Mouse (Mus musculus) liver, embryonic 11.5 days (tissue): ENCODE measurements around the gene Erlin1. TPM values are rescaled to one million over a fixed set of nuclear protein-coding genes. Genes with fewer than 3 reads are reported as not detected.

Experiments used
- ATAC-seq: fragments of 200-750 bp; cut with Nextera tagmentation; replicated peaks from 2 replicates; pipeline ENCODE4 v1.8.0; 2017; ENCODE audit warnings: moderate number of reproducible peaks, mild to moderate bottlenecking, moderate TSS enrichment, moderate library complexity; ENCODE audit not compliant: low FRiP score
- DNase-seq: peaks from one replicate; pipeline ENCODE4 v3.0.0-alpha.2; 2017; ENCODE audit warnings: low spot score
- H3K27ac ChIP-seq: fragments of 300-500 bp; sonication (generic); 2 replicates; pipeline ENCODE4 v1.5.1; 2014; ENCODE audit warnings: mild to moderate bottlenecking, low read depth, low read length, control low read depth
- H3K27me3 ChIP-seq: fragments of 300-500 bp; sonication (generic); replicated peaks from 2 replicates; pipeline ENCODE4 v1.6.1; 2014; ENCODE audit warnings: low read length, mixed read lengths; ENCODE audit not compliant: control insufficient read depth, insufficient read depth
- H3K36me3 ChIP-seq: fragments of 300-500 bp; sonication (generic); 2 replicates; pipeline ENCODE4 v1.6.1; 2014; ENCODE audit warnings: mild to moderate bottlenecking, low read length, moderate library complexity, mixed read lengths; ENCODE audit not compliant: control insufficient read depth, insufficient read depth
- H3K4me1 ChIP-seq: fragments of 300-500 bp; sonication (generic); replicated peaks from 2 replicates; pipeline ENCODE4 v1.6.1; 2014; ENCODE audit warnings: low read length, mixed read lengths; ENCODE audit not compliant: control insufficient read depth, insufficient read depth
- H3K4me2 ChIP-seq: fragments of 300-500 bp; sonication (generic); 2 replicates; pipeline ENCODE4 v1.6.1; 2014; ENCODE audit warnings: mild to moderate bottlenecking, control low read depth, moderate library complexity
- H3K4me3 ChIP-seq: fragments of 300-500 bp; sonication (generic); 2 replicates; pipeline ENCODE4 v1.5.1; 2014; ENCODE audit warnings: low read depth, low read length, control low read depth
- H3K9ac ChIP-seq: fragments of 300-500 bp; sonication (generic); 2 replicates; pipeline ENCODE4 v1.6.1; 2014; ENCODE audit warnings: low read depth, low read length, control low read depth
- H3K9me3 ChIP-seq: fragments of 300-500 bp; sonication (generic); 2 replicates; pipeline ENCODE4 v1.6.1; 2016; ENCODE audit warnings: low read length, inconsistent platforms, mixed read lengths; ENCODE audit not compliant: control insufficient read depth
- WGBS: fragments of 180-500 bp; shearing (Covaris S2); extraction: QIAGEN DNeasy Blood & Tissue Kit; methylation state at CpG from one replicate; pipeline ENCODE4 v1.1.7; 2014; 5-methylcytosine and 5-hydroxymethylcytosine counted together
- polyA plus RNA-seq: library from polyadenylated mRNA; unstranded; fragments of >200 nt; fragmentation: Nextera tagmentation; extraction: Ambion mirVana; gene quantifications from 2 replicates; pipeline ENCODE4 v1.2.1, GENCODE M21; 2014

Gene Erlin1
- polyA plus RNA-seq, 1 experiment from 2014 or later = 22.4 TPM

DNA sequence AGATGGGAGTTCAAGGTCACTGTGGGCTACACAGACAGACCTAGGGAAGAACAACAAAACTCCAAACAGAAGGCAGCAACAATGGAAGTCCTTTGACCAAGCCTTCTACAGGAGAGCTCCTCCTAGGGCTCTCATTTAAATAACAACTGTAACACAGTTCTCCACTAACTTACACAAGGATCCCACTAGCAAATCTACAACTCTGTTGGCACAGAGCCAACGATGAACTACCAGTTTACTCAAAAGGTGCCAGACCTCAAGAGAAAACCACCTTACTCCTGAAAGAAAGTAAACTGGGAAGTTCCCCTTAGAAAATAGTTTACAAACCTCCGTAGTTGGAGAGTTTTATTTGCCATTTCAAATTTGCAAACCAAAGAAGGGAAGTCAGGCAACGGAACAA lies 20.3 kb downstream of the Erlin1 start:
- 73% methylated on average over 3 of the region's 3 CpGs for WGBS
- Histone ChIP-seq H3K9ac (no peak overlapping the region), H3K27me3 (no peaks in the 10 kb centered on the region), H3K27ac (no peak overlapping the region), H3K36me3 (peaks cover 6% of the 10 kb centered on the region; the same call in 1 of the 2 replicates), H3K4me3 (no peak overlapping the region), H3K9me3 (no peaks in the 10 kb centered on the region), H3K4me1 (no peaks in the 10 kb centered on the region), H3K4me2 (no peak overlapping the region)
- DNase-seq (no peak), ATAC-seq (no peak)

DNA sequence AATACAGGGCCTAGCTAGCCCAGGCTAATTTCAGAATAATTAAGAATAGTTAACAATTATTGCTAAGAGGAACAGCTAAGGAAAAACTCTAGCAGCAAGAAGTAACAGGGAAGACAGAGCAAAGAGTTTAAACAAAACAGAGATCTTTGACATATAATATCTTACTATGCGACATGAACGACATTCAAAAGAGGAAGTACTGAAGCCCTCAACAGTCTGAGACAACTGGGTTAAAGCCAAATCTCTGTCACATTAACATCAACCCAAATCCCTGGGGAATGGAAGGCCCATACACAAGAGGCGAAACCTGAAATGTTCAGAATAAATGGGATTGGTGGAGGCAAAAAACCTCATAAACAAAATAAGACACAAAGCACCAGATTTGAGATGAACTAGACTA lies 23.7 kb downstream of the Erlin1 start:
- H3K27ac ChIP-seq = no peak overlapping the region
- no peak overlapping the region for H3K4me2 ChIP-seq
- peaks cover 3% of the 10 kb centered on the region; the same call in 1 of the 2 replicates for H3K36me3 ChIP-seq
- H3K27me3 ChIP-seq = no peaks in the 10 kb centered on the region
- no peak for ATAC-seq
- 76% methylated on average over 3 of the region's 3 CpGs for WGBS
- H3K9me3 ChIP-seq = no peaks in the 10 kb centered on the region
- DNase-seq = no peak
- no peaks in the 10 kb centered on the region for H3K4me1 ChIP-seq
- H3K9ac ChIP-seq = no peak overlapping the region
- no peak overlapping the region for H3K4me3 ChIP-seq

DNA sequence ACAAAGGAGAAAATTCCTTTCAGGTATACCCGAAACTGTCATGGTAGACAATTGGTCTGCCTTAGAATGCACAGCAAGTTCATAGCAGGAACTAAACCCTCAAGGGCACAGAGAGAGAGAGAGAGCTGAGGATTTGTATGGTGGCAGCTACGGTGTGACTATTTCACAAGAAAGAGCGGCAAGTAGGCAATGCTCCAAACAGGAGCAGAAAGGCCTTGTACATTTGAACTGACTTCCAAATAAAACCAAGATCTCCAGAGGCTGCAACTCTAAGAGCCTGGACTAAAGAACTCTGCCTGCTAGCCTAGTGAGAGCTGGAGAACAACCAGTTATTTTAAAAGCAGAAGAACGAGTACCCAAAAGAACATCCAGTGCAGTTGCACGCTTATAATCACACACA lies 27.5 kb downstream of the Erlin1 start:
- H3K27me3 ChIP-seq = no peaks in the 10 kb centered on the region
- DNase-seq (no peak), ATAC-seq (no peak)
- WGBS = 85% methylated on average over 5 of the region's 5 CpGs
- peaks cover 7% of the 10 kb centered on the region for H3K36me3 ChIP-seq
- no peak overlapping the region for H3K4me3 ChIP-seq
- H3K9me3 ChIP-seq = no peaks in the 10 kb centered on the region
- no peak overlapping the region for H3K4me2 ChIP-seq
- H3K27ac ChIP-seq = no peak overlapping the region
- H3K9ac ChIP-seq = no peak overlapping the region
- no peaks in the 10 kb centered on the region for H3K4me1 ChIP-seq

DNA sequence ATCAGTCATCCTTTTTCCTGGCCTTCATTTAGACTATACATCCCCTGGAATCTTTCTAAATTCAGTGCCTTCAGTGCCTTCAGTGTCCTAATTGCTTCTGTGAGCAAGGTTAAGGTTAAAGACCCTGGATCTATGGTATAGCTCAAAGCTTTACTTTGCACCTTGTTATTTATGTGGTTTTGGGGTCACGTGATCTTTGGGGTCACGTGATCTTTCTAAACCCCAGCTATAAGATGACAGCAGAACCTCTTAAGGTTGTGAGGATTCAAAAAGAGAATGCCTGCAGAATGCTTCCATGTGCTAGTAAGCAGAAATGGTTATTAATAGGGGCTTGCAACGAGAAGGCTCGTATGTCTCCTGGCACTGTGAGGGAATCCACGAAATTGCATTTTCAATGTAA lies 36.2 kb downstream of the Erlin1 start:
- Histone ChIP-seq H3K4me3 (no peak overlapping the region), H3K27ac (no peak overlapping the region), H3K27me3 (no peaks in the 10 kb centered on the region), H3K9me3 (no peaks in the 10 kb centered on the region), H3K9ac (no peak overlapping the region), H3K4me1 (no peaks in the 10 kb centered on the region), H3K36me3 (peaks cover 2% of the 10 kb centered on the region; the same call in 1 of the 2 replicates), H3K4me2 (no peak overlapping the region)
- 92% methylated on average over 5 of the region's 5 CpGs for WGBS
- ATAC-seq = no peak
- no peak for DNase-seq

DNA sequence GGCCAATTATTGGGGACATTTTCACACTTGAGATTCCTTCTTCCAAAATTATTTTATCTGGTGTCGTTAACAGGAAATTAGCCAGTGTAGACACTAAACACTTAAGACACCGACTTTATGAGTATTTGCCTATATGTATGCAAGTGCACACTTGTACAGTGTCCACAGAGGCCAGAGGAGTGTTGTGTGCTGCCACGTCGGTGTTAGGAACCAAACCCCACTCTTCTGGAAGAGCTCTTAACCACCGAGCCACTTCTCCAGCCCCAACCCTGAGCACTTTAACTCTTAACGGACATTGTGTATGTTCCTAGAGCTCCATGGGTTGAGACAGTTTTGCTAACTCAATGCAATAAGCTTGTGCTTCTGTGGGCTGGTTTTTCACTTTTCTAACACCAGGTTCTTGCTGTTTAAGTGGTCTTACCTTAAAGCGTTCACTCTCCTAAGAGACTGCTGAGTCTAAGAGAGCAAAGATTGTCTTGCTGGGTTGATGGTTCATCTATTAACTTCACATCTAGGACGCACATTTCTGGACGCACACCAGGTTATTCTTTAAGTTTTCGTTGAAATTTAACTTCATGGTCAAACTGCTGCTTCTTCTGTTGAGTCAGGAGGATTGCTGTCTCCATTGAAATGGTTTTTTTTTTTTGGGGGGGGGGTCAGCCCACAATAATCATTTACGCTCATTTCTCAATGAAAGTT lies 37.4 kb downstream of the Erlin1 start:
- no peak for ATAC-seq
- Histone ChIP-seq H3K27me3 (no peaks in the 10 kb centered on the region), H3K9ac (no peak overlapping the region), H3K9me3 (no peaks in the 10 kb centered on the region), H3K4me1 (no peaks in the 10 kb centered on the region), H3K36me3 (no peaks in the 10 kb centered on the region), H3K27ac (no peak overlapping the region), H3K4me3 (no peak overlapping the region), H3K4me2 (no peak overlapping the region)
- DNase-seq = no peak
- 84% methylated on average over 11 of the region's 11 CpGs for WGBS

DNA sequence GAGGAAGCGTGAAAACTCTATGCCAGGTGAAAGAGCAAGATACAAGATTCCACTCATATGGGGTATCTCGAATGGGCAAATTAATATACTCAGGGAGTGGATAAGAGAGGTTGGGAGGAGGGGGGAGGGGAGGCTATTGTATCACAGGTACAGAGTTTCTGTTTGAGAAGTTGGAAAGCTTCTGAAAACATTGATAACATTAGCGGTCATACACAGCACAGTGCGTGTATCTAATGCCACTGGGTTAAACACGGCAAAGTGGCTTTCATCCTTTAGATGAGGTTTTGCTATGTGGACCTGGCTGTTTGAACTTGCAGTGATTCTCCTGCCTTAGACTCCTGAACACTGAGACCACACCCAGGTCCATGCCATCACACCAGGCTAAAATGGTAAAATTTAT lies 39.6 kb downstream of the Erlin1 start:
- Histone ChIP-seq H3K27ac (no peak overlapping the region), H3K4me2 (no peak overlapping the region), H3K4me3 (no peak overlapping the region), H3K9me3 (no peaks in the 10 kb centered on the region), H3K36me3 (no peaks in the 10 kb centered on the region), H3K9ac (no peak overlapping the region), H3K27me3 (no peaks in the 10 kb centered on the region), H3K4me1 (no peaks in the 10 kb centered on the region)
- 79% methylated on average over 5 of the region's 5 CpGs for WGBS
- ATAC-seq (no peak), DNase-seq (no peak)

DNA sequence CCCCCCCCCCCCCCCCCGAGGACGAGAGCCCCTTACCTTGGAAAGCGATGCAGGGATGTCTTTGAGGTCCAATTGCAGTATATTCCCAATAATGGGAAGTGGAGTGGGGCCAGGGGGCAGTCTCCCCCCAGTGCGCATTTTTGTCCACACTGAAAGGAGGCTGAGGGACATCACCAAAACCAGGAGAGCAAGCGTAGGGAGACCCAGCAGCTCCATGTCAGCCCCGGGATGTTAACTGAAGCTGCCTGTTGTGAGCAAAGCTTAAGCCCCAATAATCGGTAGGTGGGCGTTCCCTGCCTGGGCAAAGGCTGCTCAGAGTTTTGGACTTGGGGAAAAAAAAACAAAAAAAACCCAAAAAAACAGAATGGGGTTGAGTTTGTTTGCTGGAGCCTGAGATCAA lies 40.6 kb downstream of the Erlin1 start, which contains the start of gene Cyp2c23:
Cyp2c23 (minus strand) TSS at position 237 of the 400 bp plus-strand sequence.
- no peaks in the 10 kb centered on the region for H3K27me3 ChIP-seq
- DNase-seq (no peak), ATAC-seq (no peak)
- H3K9ac ChIP-seq = no peak within 1 kb of the TSS
- no peaks in the 10 kb centered on the region for H3K9me3 ChIP-seq
- H3K36me3 ChIP-seq = no peaks in the 10 kb centered on the region
- H3K4me1 ChIP-seq = no peaks in the 10 kb centered on the region
- 61% methylated on average over 8 of the region's 8 CpGs for WGBS
- no peak within 1 kb of the TSS for H3K4me3 ChIP-seq
- no peak within 1 kb of the TSS for H3K4me2 ChIP-seq
- no peak within 1 kb of the TSS for H3K27ac ChIP-seq

DNA sequence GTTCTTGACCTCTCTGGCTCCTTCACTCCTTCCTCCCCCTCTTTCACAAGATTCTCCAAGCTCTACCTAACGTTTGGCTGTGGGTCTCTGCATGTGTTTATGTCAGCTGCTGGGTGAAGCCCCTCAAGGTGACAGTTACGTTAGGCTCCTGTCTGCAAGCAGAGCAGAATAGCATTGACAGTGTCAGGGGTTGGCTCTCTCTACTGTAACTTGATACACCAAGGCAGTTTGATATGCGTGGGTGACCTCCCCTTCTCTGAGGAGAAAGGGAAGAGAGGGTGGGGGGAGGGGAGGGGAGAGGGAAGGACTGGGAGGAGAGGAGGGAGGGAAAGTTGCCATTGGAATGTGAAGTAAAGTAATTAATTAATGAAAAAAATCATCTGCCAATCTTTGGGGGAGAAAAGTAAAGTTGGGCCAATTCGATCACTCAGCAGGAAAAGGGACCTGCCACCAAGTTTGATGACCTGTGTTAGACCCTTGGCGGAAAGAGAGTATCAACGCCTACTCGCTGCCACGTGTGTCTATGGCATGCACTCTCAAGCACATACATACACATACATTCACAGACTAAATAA lies 42.5 kb downstream of the Erlin1 start:
- no peaks in the 10 kb centered on the region for H3K9me3 ChIP-seq
- DNase-seq = no peak
- no peaks in the 10 kb centered on the region for H3K4me1 ChIP-seq
- H3K27me3 ChIP-seq = no peaks in the 10 kb centered on the region
- no peak overlapping the region for H3K9ac ChIP-seq
- WGBS = 60% methylated on average over 8 of the region's 8 CpGs
- no peak for ATAC-seq
- H3K36me3 ChIP-seq = no peaks in the 10 kb centered on the region
- no peak overlapping the region for H3K27ac ChIP-seq
- H3K4me2 ChIP-seq = no peak overlapping the region
- no peak overlapping the region for H3K4me3 ChIP-seq
